Mouse (Mus musculus): ENCODE measurements around the gene Gabrb3. TPM values are rescaled to one million over a fixed set of nuclear protein-coding genes. Genes with fewer than 3 reads are reported as not detected.
A peak's percentile ranks its signal among the peaks of the same experiment; 100 is the strongest.
"Not testable (repeated sequence)": the region's sequence is repeated elsewhere in the genome, so short reads cannot be mapped to it uniquely, and the experiment has no call there.

Gabrb3 gene
- total RNA-seq, 2 experiments from 2014 or later, result 0.64 to 0.83 TPM

GRCm38 (mm10) chr7:57689836-57690235 is 270.3 kb downstream of the Gabrb3 start:
- DNase-seq (ENCODE audit: low spot score), result no peak
- intact Hi-C loops (cut with DNase I), result no loop called here

- intact Hi-C loops (cut with DNase I), result no loop called here
These were observed 280.9 kb downstream of the Gabrb3 start for GRCm38 (mm10) chr7:57700370-57700769.

GRCm38 (mm10) chr7:57701046-57701445 is 281.6 kb downstream of the Gabrb3 start:
- intact Hi-C loops (cut with DNase I), result no loop called here
- DNase-seq (ENCODE audit: low spot score), result no peak

More at GRCm38 (mm10) chr7:57700370-57700769, 280.9 kb downstream of the Gabrb3 start:
- no peak for DNase-seq (ENCODE audit: low spot score)

GRCm38 (mm10) chr7:57703580-57703979 is 284.1 kb downstream of the Gabrb3 start:
- peak; percentile 2 for DNase-seq (ENCODE audit: low spot score)
- intact Hi-C loops (cut with DNase I), result no loop called here

- no peak for DNase-seq (ENCODE audit: low spot score)
- intact Hi-C loops (cut with DNase I), result no loop called here
These were observed 286.6 kb downstream of the Gabrb3 start for GRCm38 (mm10) chr7:57706092-57706491.

GRCm38 (mm10) chr7:57706976-57707740 is 287.7 kb downstream of the Gabrb3 start:
- DNase-seq (ENCODE audit: low spot score), result no peak
- intact Hi-C loops (cut with DNase I), result no loop called here

- DNase-seq (ENCODE audit: low spot score), result no peak
- intact Hi-C loops (cut with DNase I), result no loop called here
These were observed 292.2 kb downstream of the Gabrb3 start for GRCm38 (mm10) chr7:57711709-57712108.

- no peak for DNase-seq (ENCODE audit: low spot score)
- intact Hi-C loops (cut with DNase I), result no loop called here
These were observed 327.3 kb downstream of the Gabrb3 start for GRCm38 (mm10) chr7:57746836-57747235.

GRCm38 (mm10) chr7:57760466-57760865 is 341.0 kb downstream of the Gabrb3 start:
- intact Hi-C loops (cut with DNase I), result no loop called here
- no peak for DNase-seq (ENCODE audit: low spot score)

- intact Hi-C loops (cut with DNase I), result no loop called here
- no peak for DNase-seq (ENCODE audit: low spot score)
These were observed 359.3 kb downstream of the Gabrb3 start for GRCm38 (mm10) chr7:57778754-57779153.

- intact Hi-C loops (cut with DNase I); DNase-seq (ENCODE audit: low spot score): not testable (repeated sequence)
These were observed 366.6 kb downstream of the Gabrb3 start for GRCm38 (mm10) chr7:57786102-57786501.

- DNase-seq (ENCODE audit: low spot score), result no peak
- intact Hi-C loops (cut with DNase I), result no loop called here
These were observed 368.0 kb downstream of the Gabrb3 start for GRCm38 (mm10) chr7:57787520-57787919.

- DNase-seq (ENCODE audit: low spot score), result no peak
- intact Hi-C loops (cut with DNase I), result no loop called here
These were observed 383.8 kb downstream of the Gabrb3 start for GRCm38 (mm10) chr7:57803266-57803665.

- intact Hi-C loops (cut with DNase I), result no loop called here
These were observed 394.2 kb downstream of the Gabrb3 start for GRCm38 (mm10) chr7:57813716-57814115.

GRCm38 (mm10) chr7:57842383-57842896 is 422.9 kb downstream of the Gabrb3 start:
- intact Hi-C loops (cut with DNase I), result no loop called here
- DNase-seq (ENCODE audit: low spot score), result no peak

More at GRCm38 (mm10) chr7:57813716-57814115, 394.2 kb downstream of the Gabrb3 start:
- no peak for DNase-seq (ENCODE audit: low spot score)

- no peak for DNase-seq (ENCODE audit: low spot score)
- intact Hi-C loops (cut with DNase I), result no loop called here
These were observed 448.5 kb downstream of the Gabrb3 start for GRCm38 (mm10) chr7:57867951-57868350.

Small RNA genes lying within 50 kb of the gene (microRNA-seq; reads per million reads assigned to microRNA genes)
- not detected for gene Mir6389

Other genes starting within 250 kb of the Gabrb3 start
- gene Gabrg3, start 32.5 kb upstream of the Gabrb3 start, total RNA-seq (2021), result under 1 TPM; 0.03 TPM
- gene Gabra5, start 90.4 kb downstream of the Gabrb3 start, total RNA-seq (2021), result not detected